Mouse (Mus musculus) embryo, embryonic 11.5 days (tissue): Measurements from ENCODE around the gene Arhgap8.
"Not testable (repeated sequence)": the region's sequence is repeated elsewhere in the genome, so short reads cannot be mapped to it uniquely, and the experiment has no call there.

ENCODE experiments used
- DNase-seq: peaks from one replicate; pipeline ENCODE4 v3.0.0-alpha.2; 2012; ENCODE audit warnings: low read depth, low spot score

Arhgap8 gene

GRCm38 (mm10) chr15:84697611-84698011, 22.2 kb upstream of the Arhgap8 start:
- no peak for DNase-seq

GRCm38 (mm10) chr15:84698189-84698588, 21.7 kb upstream of the Arhgap8 start:
- no peak for DNase-seq

GRCm38 (mm10) chr15:84700147-84700794, 19.6 kb upstream of the Arhgap8 start:
- DNase-seq = no peak

- no peak for DNase-seq
Observed at GRCm38 (mm10) chr15:84701947-84702346, 17.9 kb upstream of the Arhgap8 start.

GRCm38 (mm10) chr15:84702391-84703345, 17.2 kb upstream of the Arhgap8 start:
- no peak for DNase-seq

GRCm38 (mm10) chr15:84703992-84704391, 15.9 kb upstream of the Arhgap8 start:
- DNase-seq = no peak

GRCm38 (mm10) chr15:84705351-84705901, 14.4 kb upstream of the Arhgap8 start:
- no peak for DNase-seq

- DNase-seq = no peak
Observed at GRCm38 (mm10) chr15:84706983-84707619, 12.8 kb upstream of the Arhgap8 start.

GRCm38 (mm10) chr15:84712566-84713405, 7.1 kb upstream of the Arhgap8 start:
- no peak for DNase-seq

- peak; percentile 64 for DNase-seq
Observed at GRCm38 (mm10) chr15:84714730-84715129, 5.1 kb upstream of the Arhgap8 start.

GRCm38 (mm10) chr15:84715132-84715531, 4.7 kb upstream of the Arhgap8 start:
- DNase-seq = no peak

- DNase-seq = not testable (repeated sequence)
Observed at GRCm38 (mm10) chr15:84717570-84718270, 2.1 kb upstream of the Arhgap8 start.

- DNase-seq = no peak
Observed at GRCm38 (mm10) chr15:84718785-84719184, 1.1 kb upstream of the Arhgap8 start.

GRCm38 (mm10) chr15:84720291-84721204, 696 bp downstream of the Arhgap8 start:
- no peak for DNase-seq

- DNase-seq = not testable (repeated sequence)
Observed at GRCm38 (mm10) chr15:84723656-84724055, 3.8 kb downstream of the Arhgap8 start.

GRCm38 (mm10) chr15:84724199-84724598, 4.3 kb downstream of the Arhgap8 start:
- no peak for DNase-seq

- DNase-seq = no peak
Observed at GRCm38 (mm10) chr15:84729685-84730084, 9.8 kb downstream of the Arhgap8 start.

GRCm38 (mm10) chr15:84730893-84731292, 11.0 kb downstream of the Arhgap8 start:
- DNase-seq = no peak

GRCm38 (mm10) chr15:84731676-84732424, 12.0 kb downstream of the Arhgap8 start:
- no peak for DNase-seq
